Mouse (Mus musculus) intestine, embryonic 15.5 days (tissue): ENCODE measurements at regions not wholly inside any gene's neighbourhood (a gene's known extent, or its start where the extent isn't known, plus 50 kb on each side); places are given as distances from the start of the nearest gene placed in this dataset.
A peak's percentile ranks its signal among the peaks of the same experiment; 100 is the strongest.
"Not testable (repeated sequence)": the region's sequence is repeated elsewhere in the genome, so short reads cannot be mapped to it uniquely, and the experiment has no call there.

Experiments used
- ATAC-seq: fragments of 200-750 bp; cut with Nextera tagmentation; 2 replicates; pipeline ENCODE4 v1.8.0; 2017; ENCODE audit warnings: moderate TSS enrichment, moderate library complexity
- H3K27ac ChIP-seq: fragments of 300-500 bp; sonication (generic); 2 replicates; pipeline ENCODE4 v1.5.1; 2015; ENCODE audit warnings: mild to moderate bottlenecking, inconsistent platforms
- H3K27me3 ChIP-seq: fragments of 300-500 bp; sonication (generic); replicated peaks from 2 replicates; pipeline ENCODE4 v1.6.1; 2015; ENCODE audit warnings: inconsistent platforms
- H3K36me3 ChIP-seq: fragments of 300-500 bp; sonication (generic); 2 replicates; pipeline ENCODE4 v1.6.1; 2015; ENCODE audit warnings: inconsistent platforms
- H3K4me1 ChIP-seq: fragments of 300-500 bp; sonication (generic); replicated peaks from 2 replicates; pipeline ENCODE4 v1.6.1; 2015; ENCODE audit warnings: inconsistent platforms
- H3K4me2 ChIP-seq: fragments of 300-500 bp; sonication (generic); replicated peaks from 2 replicates; pipeline ENCODE4 v1.6.1; 2015; ENCODE audit warnings: mild to moderate bottlenecking, inconsistent platforms
- H3K4me3 ChIP-seq: fragments of 300-500 bp; sonication (generic); replicated peaks from 2 replicates; pipeline ENCODE4 v1.5.1; 2015; ENCODE audit warnings: inconsistent platforms
- H3K9ac ChIP-seq: fragments of 300-500 bp; sonication (generic); 2 replicates; pipeline ENCODE4 v1.6.1; 2015; ENCODE audit warnings: inconsistent platforms
- H3K9me3 ChIP-seq: fragments of 300-500 bp; sonication (generic); 2 replicates; pipeline ENCODE4 v1.6.1; 2016; ENCODE audit warnings: inconsistent platforms
- WGBS: fragments of 180-500 bp; shearing (Covaris S2); methylation state at CpG from one replicate; pipeline ENCODE4 v1.1.7; 2015; 5-methylcytosine and 5-hydroxymethylcytosine counted together

DNA sequence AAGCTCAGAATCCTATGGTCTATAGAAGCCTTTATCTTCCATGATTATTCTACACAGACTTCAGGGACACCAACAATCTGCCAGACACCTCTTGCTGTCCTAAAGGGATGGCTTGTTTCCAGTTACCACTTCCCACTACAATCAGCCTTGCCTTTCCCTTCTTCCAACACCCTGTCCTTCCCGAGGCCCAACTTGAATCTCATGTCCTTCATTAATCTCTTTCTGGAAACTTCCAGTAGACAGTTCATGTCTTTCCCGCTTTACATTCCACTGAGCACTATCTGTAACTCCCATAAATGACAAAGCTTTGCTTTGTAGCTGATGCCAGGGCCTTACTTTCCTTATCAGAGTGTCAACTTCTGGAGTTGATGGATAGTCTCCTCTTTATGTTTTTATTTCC lies 138.5 kb downstream of the Rdh14 start:
- 64% methylated on average over 2 of the region's 2 CpGs for WGBS

DNA sequence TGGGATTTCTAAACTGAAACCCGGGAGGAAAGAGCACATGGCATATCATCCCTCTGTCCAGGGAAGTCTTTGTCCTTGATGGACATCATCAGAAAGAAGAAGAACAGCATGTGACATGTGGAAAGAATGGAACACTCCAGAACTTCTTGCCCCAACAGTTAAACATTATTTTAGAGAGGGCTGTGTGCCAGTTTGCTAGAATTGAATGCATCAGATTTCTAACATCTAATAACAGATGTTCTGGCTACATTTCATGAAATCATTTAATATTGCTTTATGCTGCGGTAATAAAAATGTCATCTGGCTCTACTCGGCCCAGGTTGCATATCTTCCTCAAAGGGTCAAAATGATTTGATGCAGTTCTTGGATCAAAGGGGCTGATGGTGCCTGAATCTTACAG lies 140.4 kb downstream of the Rdh14 start:
- ATAC-seq = no peak
- WGBS = 73% methylated on average over 3 of the region's 3 CpGs
- Histone ChIP-seq H3K9me3 (no peaks in the 10 kb centered on the region), H3K4me1 (no peaks in the 10 kb centered on the region), H3K27ac (no peak overlapping the region), H3K27me3 (no peaks in the 10 kb centered on the region), H3K36me3 (no peaks in the 10 kb centered on the region), H3K9ac (no peak overlapping the region), H3K4me2 (no peak overlapping the region), H3K4me3 (no peak overlapping the region)

More for the DNA sequence above, 138.5 kb downstream of the Rdh14 start:
- no peak for ATAC-seq
- H3K4me2 ChIP-seq = no peak overlapping the region
- H3K27ac ChIP-seq = no peak overlapping the region
- H3K27me3 ChIP-seq = no peaks in the 10 kb centered on the region
- no peaks in the 10 kb centered on the region for H3K36me3 ChIP-seq
- no peak overlapping the region for H3K9ac ChIP-seq
- no peaks in the 10 kb centered on the region for H3K4me1 ChIP-seq
- H3K4me3 ChIP-seq = no peak overlapping the region
- no peaks in the 10 kb centered on the region for H3K9me3 ChIP-seq

DNA sequence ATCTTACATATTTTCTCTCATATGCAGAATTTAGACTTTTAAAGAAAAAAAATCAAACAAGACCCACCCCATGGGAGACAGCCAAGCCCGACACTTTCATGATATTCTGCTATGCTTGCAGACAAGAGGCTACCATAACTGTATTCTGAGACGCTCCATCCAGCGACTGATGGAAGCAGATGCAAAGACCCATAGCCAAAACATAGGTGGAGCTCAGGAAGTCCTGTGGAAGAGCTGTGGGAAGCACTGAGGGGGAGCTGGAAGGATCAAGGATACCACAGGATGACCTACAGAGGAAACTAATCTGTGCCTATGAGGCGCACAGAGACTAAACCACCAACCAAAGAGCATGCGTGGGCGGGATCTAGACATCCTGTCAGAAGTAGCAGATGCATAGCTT lies 143.4 kb downstream of the Rdh14 start:
- no peaks in the 10 kb centered on the region for H3K9me3 ChIP-seq
- no peak overlapping the region for H3K27ac ChIP-seq
- no peaks in the 10 kb centered on the region for H3K36me3 ChIP-seq
- H3K27me3 ChIP-seq = no peaks in the 10 kb centered on the region
- H3K9ac ChIP-seq = no peak overlapping the region
- no peaks in the 10 kb centered on the region for H3K4me1 ChIP-seq
- no peak for ATAC-seq
- WGBS = 86% methylated on average over 6 of the region's 6 CpGs
- H3K4me2 ChIP-seq = no peak overlapping the region
- no peak overlapping the region for H3K4me3 ChIP-seq

DNA sequence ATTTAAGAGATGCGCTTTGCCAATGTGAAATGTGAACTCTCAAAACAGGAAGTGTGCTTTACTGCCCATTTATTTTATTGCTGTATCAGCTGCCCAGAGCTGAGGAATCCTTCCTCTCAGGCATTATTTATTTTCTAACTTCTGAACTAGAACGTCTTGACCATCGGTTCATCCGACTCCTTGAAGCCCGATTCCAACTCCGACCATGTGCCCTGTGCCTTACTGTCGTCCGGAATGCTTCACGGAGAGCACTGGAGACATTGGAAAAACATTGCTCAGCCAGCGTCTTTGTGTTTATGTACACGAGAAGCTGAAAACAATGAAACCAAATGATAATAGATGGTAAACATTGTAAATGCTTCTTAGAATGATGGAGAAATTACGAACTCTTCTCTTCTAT lies 145.7 kb downstream of the Rdh14 start:
- no peaks in the 10 kb centered on the region for H3K27me3 ChIP-seq
- WGBS = 56% methylated on average over 12 of the region's 12 CpGs
- H3K9me3 ChIP-seq = no peaks in the 10 kb centered on the region
- H3K4me3 ChIP-seq = no peak overlapping the region
- H3K4me2 ChIP-seq = no peak overlapping the region
- H3K27ac ChIP-seq = no peak overlapping the region
- no peaks in the 10 kb centered on the region for H3K4me1 ChIP-seq
- no peak overlapping the region for H3K9ac ChIP-seq
- ATAC-seq = no peak
- H3K36me3 ChIP-seq = no peaks in the 10 kb centered on the region

DNA sequence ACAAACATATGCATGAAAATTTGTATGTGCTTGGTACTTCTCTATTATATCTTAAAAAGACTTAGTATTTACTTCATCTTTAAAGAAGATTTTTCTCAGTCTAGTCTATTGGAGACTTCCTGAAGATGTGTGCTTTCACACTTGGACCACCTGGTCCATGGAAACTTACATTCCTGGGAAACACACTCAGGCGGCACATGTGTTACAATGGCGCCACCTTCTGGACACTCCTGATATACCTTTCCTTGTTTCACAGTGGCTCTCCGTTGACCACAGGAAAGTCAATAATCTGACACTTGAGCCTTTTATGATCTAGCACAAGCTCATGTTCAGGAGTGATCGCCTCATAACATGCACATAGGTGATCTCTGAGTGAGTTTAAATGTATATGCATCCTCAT lies 146.5 kb downstream of the Rdh14 start:
- ATAC-seq = peak; percentile 47; the same call in 1 of the 2 replicates
- H3K27me3 ChIP-seq = no peaks in the 10 kb centered on the region
- no peaks in the 10 kb centered on the region for H3K36me3 ChIP-seq
- no peak overlapping the region for H3K9ac ChIP-seq
- H3K4me2 ChIP-seq = no peak overlapping the region
- no peaks in the 10 kb centered on the region for H3K4me1 ChIP-seq
- H3K4me3 ChIP-seq = no peak overlapping the region
- WGBS = 2% methylated on average over 4 of the region's 4 CpGs
- H3K27ac ChIP-seq = no peak overlapping the region
- H3K9me3 ChIP-seq = no peaks in the 10 kb centered on the region

DNA sequence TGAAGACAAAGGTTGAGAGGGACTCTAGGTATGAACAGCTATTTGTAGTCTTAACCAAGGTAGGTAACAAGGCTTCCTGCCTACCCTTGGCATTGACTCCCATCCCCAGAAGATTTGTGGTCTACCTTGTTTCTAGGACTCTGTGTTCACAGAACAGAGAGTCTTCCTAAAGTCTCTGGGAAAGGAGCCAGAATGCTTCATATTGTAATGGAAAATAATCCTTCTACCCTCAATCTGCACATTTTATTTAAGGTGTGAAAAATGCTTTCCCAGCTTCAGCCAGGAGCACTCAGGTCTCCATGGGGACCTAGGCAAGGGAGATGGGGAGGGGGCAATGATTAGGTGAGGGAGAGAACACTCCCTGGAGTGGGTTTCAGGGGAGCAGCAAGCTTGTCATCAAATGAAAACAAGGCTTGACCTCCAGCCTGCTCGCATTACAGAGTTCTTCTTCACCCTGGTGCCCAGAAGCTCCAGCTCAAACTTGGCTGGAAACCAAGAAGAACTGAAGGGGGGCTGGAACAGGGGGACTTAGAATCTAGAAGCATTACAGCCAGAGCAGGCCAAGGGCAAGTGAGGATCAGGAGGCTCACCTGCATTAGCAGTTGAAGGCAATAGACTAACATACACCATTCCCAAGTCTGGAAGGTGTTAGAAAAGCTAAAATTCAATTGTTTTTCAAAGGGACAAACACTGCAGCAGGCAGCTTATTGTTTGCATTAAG lies 159.1 kb downstream of the Rdh14 start:
- 41% methylated on average over 1 of the region's 1 CpGs for WGBS

DNA sequence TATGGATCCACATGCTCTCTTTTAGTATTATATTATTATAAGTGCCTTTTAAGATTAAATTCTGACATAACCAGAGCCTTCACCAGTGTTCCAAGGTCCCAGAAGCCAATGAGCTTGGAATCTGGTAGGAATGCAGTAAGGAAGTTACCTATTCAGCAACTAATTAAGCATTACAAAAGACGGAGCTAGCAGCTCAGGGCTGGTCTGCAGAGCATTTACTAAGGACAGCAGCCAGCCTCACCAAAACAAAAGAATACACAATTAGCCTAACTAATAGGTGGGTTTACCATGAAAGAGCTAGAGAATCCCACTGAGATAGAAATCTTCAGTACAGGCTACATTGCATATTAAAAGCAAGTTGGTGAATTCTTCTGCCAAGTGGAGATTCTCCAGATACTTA lies 164.1 kb downstream of the Rdh14 start:
- H3K4me2 ChIP-seq, ATAC-seq: not testable (repeated sequence)

More for the DNA sequence above, 159.1 kb downstream of the Rdh14 start:
- no peak overlapping the region for H3K27ac ChIP-seq
- H3K4me1 ChIP-seq = no peaks in the 10 kb centered on the region
- H3K4me2 ChIP-seq = no peak overlapping the region
- H3K36me3 ChIP-seq = no peaks in the 10 kb centered on the region
- H3K4me3 ChIP-seq = no peak overlapping the region
- H3K27me3 ChIP-seq = no peaks in the 10 kb centered on the region
- H3K9ac ChIP-seq = no peak overlapping the region
- no peaks in the 10 kb centered on the region for H3K9me3 ChIP-seq
- ATAC-seq = no peak

DNA sequence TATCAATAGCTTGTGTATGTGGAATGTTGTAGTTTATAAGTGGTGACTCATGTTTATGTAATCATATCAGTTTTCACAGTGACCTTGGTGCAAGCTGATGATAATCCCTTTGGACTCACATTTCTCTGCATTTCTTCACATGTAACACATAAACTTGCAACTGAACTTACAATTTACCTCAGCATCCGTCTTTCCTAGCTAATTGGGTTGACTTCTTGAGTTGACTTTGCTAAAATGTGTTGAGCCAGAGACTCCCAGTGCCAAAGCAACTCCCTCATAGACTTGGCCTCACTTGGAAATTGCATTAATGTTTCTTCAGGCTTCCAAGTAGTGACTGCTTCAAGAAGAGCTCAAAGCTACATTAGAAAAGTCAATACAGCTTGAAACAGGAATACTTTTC lies 172.4 kb downstream of the Rdh14 start:
- H3K4me3 ChIP-seq = no peak overlapping the region
- H3K9me3 ChIP-seq = no peaks in the 10 kb centered on the region
- no peaks in the 10 kb centered on the region for H3K36me3 ChIP-seq
- H3K27ac ChIP-seq = no peak overlapping the region
- H3K4me1 ChIP-seq = no peaks in the 10 kb centered on the region
- no peak for ATAC-seq
- H3K27me3 ChIP-seq = no peaks in the 10 kb centered on the region
- H3K9ac ChIP-seq = no peak overlapping the region
- 38% methylated on average over 1 of the region's 1 CpGs for WGBS
- H3K4me2 ChIP-seq = no peak overlapping the region

More for the DNA sequence above, 164.1 kb downstream of the Rdh14 start:
- H3K9me3 ChIP-seq, H3K27me3 ChIP-seq, H3K4me3 ChIP-seq, H3K9ac ChIP-seq, H3K36me3 ChIP-seq, H3K4me1 ChIP-seq, H3K27ac ChIP-seq: not testable (repeated sequence)
- 91% methylated on average over 1 of the region's 1 CpGs for WGBS

DNA sequence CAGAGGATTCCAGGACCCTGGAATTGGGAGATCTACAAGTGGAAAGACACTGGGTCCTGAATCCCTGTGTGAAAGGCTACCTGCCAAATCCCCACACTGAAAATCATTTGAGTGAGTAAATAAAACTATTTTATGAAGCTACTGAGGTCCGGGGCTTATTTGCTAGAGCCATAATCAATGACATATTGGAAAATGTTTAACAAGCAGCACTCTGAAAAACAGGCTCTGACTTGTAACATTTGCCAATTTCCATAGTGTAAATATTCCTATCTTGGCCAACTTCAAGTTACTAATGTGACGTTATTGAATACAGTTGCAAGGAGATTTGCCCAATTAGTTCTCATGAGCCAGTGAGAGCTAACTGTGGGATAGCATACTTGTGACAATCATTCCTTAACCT lies 177.3 kb downstream of the Rdh14 start:
- no peaks in the 10 kb centered on the region for H3K4me1 ChIP-seq
- H3K9me3 ChIP-seq = no peaks in the 10 kb centered on the region
- H3K27me3 ChIP-seq = no peaks in the 10 kb centered on the region
- H3K36me3 ChIP-seq = no peaks in the 10 kb centered on the region
- ATAC-seq = no peak
- no peak overlapping the region for H3K27ac ChIP-seq
- H3K4me3 ChIP-seq = no peak overlapping the region
- 72% methylated on average over 2 of the region's 2 CpGs for WGBS
- no peak overlapping the region for H3K4me2 ChIP-seq
- H3K9ac ChIP-seq = no peak overlapping the region

DNA sequence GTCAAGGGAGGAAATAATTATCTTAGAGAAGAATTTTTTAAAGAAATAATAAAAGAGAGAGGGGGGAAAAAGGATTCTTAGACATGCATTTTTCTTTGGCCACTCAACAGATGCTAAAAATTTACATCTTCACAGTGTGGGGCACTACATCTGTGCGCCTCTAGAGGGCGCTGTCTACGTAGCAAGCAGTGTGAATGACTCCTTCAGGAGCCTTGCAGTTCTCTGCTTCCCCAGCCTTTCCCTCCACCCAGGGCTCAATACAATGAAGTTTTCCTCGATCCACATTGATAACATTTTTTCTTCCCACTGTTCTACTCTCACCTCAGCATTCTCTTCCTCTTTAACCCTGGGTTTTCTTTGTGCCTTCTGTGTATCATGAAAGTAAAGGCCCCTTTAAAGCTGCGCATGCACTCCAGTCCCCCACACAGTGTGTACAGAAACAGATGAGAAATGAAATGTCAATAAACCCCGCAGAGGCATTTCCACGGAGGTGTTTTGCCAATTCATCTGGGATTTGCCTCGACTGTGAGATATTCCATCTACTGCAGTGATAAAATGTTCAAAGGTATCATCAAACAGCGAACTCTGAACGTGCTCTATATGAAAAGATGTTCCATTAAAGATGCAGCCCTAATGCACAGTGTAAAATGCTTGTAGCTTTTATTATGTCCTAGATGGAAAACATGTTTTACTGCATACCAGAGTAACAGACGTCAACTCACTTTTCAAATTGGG lies 181.2 kb downstream of the Rdh14 start:
- no peaks in the 10 kb centered on the region for H3K27me3 ChIP-seq
- H3K4me3 ChIP-seq = no peak overlapping the region
- H3K36me3 ChIP-seq = no peaks in the 10 kb centered on the region
- no peaks in the 10 kb centered on the region for H3K9me3 ChIP-seq
- no peak overlapping the region for H3K9ac ChIP-seq
- no peak overlapping the region for H3K27ac ChIP-seq
- ATAC-seq = no peak
- H3K4me1 ChIP-seq = no peaks in the 10 kb centered on the region
- no peak overlapping the region for H3K4me2 ChIP-seq
- WGBS = 51% methylated on average over 11 of the region's 11 CpGs

DNA sequence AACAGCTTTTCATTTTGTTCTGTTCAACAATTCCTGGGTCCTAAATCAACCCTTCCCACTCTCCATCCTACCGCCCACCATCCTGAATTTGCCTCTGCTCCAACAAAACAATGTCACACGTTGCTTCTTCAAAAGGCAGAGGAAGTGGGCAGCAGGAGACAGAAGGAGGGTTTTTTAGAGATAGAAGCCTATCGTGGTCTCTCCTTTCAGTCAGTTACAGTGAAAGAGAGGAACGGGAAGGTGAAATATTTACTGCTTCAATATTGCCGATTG lies 181.7 kb downstream of the Rdh14 start:
- ATAC-seq = no peak
- WGBS = 55% methylated on average over 5 of the region's 5 CpGs
- H3K9me3 ChIP-seq = no peaks in the 10 kb centered on the region

DNA sequence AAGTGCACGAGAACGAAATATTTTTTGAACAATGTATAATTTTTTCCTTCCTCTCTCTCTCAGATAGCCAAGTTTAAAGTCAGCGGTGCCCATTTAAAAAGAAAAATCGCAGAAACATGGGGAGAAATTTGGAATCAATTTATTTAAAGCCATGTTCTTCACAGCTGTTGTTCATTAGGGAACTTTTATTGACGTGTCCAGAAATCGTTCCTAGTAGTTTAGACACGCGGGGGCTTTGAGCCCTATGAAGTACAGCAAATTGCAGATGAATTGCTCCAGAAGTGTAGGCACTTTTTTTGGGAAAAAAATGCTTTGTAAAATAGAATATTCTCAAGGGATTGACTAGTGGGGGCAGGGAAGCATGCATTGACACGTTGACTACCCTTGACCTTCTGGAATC lies 182.8 kb downstream of the Rdh14 start:
- H3K9me3 ChIP-seq = no peaks in the 10 kb centered on the region

More for the DNA sequence above, 181.7 kb downstream of the Rdh14 start:
- Histone ChIP-seq H3K9ac (no peak overlapping the region), H3K4me1 (no peaks in the 10 kb centered on the region), H3K4me3 (no peak overlapping the region), H3K4me2 (no peak overlapping the region), H3K36me3 (no peaks in the 10 kb centered on the region), H3K27me3 (no peaks in the 10 kb centered on the region), H3K27ac (no peak overlapping the region)

More for the DNA sequence above, 182.8 kb downstream of the Rdh14 start:
- no peak for ATAC-seq
- Histone ChIP-seq H3K9ac (no peak overlapping the region), H3K27ac (no peak overlapping the region), H3K27me3 (no peaks in the 10 kb centered on the region), H3K4me1 (no peaks in the 10 kb centered on the region), H3K36me3 (no peaks in the 10 kb centered on the region), H3K4me3 (no peak overlapping the region), H3K4me2 (no peak overlapping the region)
- 78% methylated on average over 9 of the region's 9 CpGs for WGBS
